Mouse (Mus musculus): ENCODE results near the gene Tap2.
"Not testable (repeated sequence)": the region's sequence is repeated elsewhere in the genome, so short reads cannot be mapped to it uniquely, and the experiment has no call there.

Tap2 gene

GRCm38 (mm10) chr17:34217216-34217928 is 14.0 kb downstream of the Tap2 start:
- DNase-seq = no peak

GRCm38 (mm10) chr17:34217986-34218385 is 14.7 kb downstream of the Tap2 start:
- no peak for DNase-seq

- DNase-seq = no peak
These were observed 15.3 kb downstream of the Tap2 start for GRCm38 (mm10) chr17:34218675-34219074.

GRCm38 (mm10) chr17:34219096-34219495 is 15.8 kb downstream of the Tap2 start:
- not testable (repeated sequence) for DNase-seq

GRCm38 (mm10) chr17:34219801-34220200 is 16.5 kb downstream of the Tap2 start:
- not testable (repeated sequence) for DNase-seq

GRCm38 (mm10) chr17:34220401-34220800 is 17.1 kb downstream of the Tap2 start:
- not testable (repeated sequence) for DNase-seq

- DNase-seq = no peak
These were observed 21.5 kb downstream of the Tap2 start for GRCm38 (mm10) chr17:34224816-34225215.

GRCm38 (mm10) chr17:34225426-34225825 is 22.1 kb downstream of the Tap2 start:
- no peak for DNase-seq

- not testable (repeated sequence) for DNase-seq
These were observed 22.6 kb downstream of the Tap2 start for GRCm38 (mm10) chr17:34225911-34226310.

GRCm38 (mm10) chr17:34230971-34231370 is 27.6 kb downstream of the Tap2 start:
- DNase-seq = not testable (repeated sequence)

GRCm38 (mm10) chr17:34232021-34232420 is 28.7 kb downstream of the Tap2 start:
- not testable (repeated sequence) for DNase-seq

- peak; percentile 37 for DNase-seq
These were observed 31.6 kb downstream of the Tap2 start for GRCm38 (mm10) chr17:34234926-34235325.

GRCm38 (mm10) chr17:34236691-34237090 is 33.4 kb downstream of the Tap2 start:
- no peak for DNase-seq

GRCm38 (mm10) chr17:34237741-34238140 is 34.4 kb downstream of the Tap2 start:
- no peak for DNase-seq

- no peak for DNase-seq
These were observed 35.4 kb downstream of the Tap2 start, which contains the start of gene H2-Ob for GRCm38 (mm10) chr17:34238706-34239105. TSS of gene H2-Ob (plus strand) at chr17:34238903.

GRCm38 (mm10) chr17:34239601-34240041 is 36.3 kb downstream of the Tap2 start:
- no peak for DNase-seq

GRCm38 (mm10) chr17:34240366-34240765 is 37.0 kb downstream of the Tap2 start:
- DNase-seq = no peak

- no peak for DNase-seq
These were observed 37.6 kb downstream of the Tap2 start for GRCm38 (mm10) chr17:34240916-34241315.

GRCm38 (mm10) chr17:34244656-34245055 is 41.3 kb downstream of the Tap2 start:
- no peak for DNase-seq

- DNase-seq = no peak
These were observed 43.7 kb downstream of the Tap2 start for GRCm38 (mm10) chr17:34247047-34247446.

GRCm38 (mm10) chr17:34248764-34249163 is 45.4 kb downstream of the Tap2 start:
- DNase-seq = no peak

- DNase-seq = no peak
These were observed 46.0 kb downstream of the Tap2 start for GRCm38 (mm10) chr17:34249361-34249760.

- peak; percentile 10 for DNase-seq
These were observed 46.6 kb downstream of the Tap2 start for GRCm38 (mm10) chr17:34249878-34250277.

- DNase-seq = no peak
These were observed 48.3 kb downstream of the Tap2 start for GRCm38 (mm10) chr17:34251666-34252065.

- DNase-seq = no peak
These were observed 53.2 kb downstream of the Tap2 start for GRCm38 (mm10) chr17:34256501-34256900.

Measured in cerebellum, adult 11 months (tissue).